Mouse (Mus musculus) brain, embryonic 14.5 days (tissue): Measurements from ENCODE around the gene Ankrd55.

Experiments used
- CTCF ChIP-seq: fragments of 200-500 bp; IDR thresholded peaks from 2 replicates; pipeline ENCODE4 v1.5.1; 2012; ENCODE audit warnings: inconsistent platforms, mild to moderate bottlenecking, moderate library complexity, borderline replicate concordance; ENCODE audit not compliant: insufficient read depth, insufficient read length; ENCODE audit errors: extremely low read depth
- POLR2A ChIP-seq: fragments of 200-500 bp; IDR thresholded peaks from 2 replicates; pipeline ENCODE4 v1.6.1; 2012; ENCODE audit warnings: mild to moderate bottlenecking, inconsistent platforms, borderline replicate concordance; ENCODE audit not compliant: poor library complexity, insufficient read depth, insufficient read length, severe bottlenecking; ENCODE audit errors: extremely low read depth

- TF ChIP-seq CTCF (no peak), POLR2A (no peak)
Observed at GRCm38 (mm10) chr13:112252991-112253620, 35.1 kb upstream of the Ankrd55 start.
